Mouse (Mus musculus): ENCODE data around the gene Ppef2.
A peak's percentile ranks its signal among the peaks of the same experiment; 100 is the strongest.

Ppef2 gene

GRCm38 (mm10) chr5:92239333-92240232, 16.5 kb downstream of the Ppef2 start:
- DNase-seq (ENCODE audit: low spot score) = peak; percentile 77

GRCm38 (mm10) chr5:92234939-92235557, 21.0 kb downstream of the Ppef2 start:
- DNase-seq (ENCODE audit: low spot score) = peak; percentile 59

GRCm38 (mm10) chr5:92233366-92233765, 22.7 kb downstream of the Ppef2 start:
- no peak for DNase-seq (ENCODE audit: low spot score)

GRCm38 (mm10) chr5:92231836-92232235, 24.2 kb downstream of the Ppef2 start:
- no peak for DNase-seq (ENCODE audit: low spot score)

GRCm38 (mm10) chr5:92230306-92230705, 25.8 kb downstream of the Ppef2 start:
- DNase-seq (ENCODE audit: low spot score) = no peak

GRCm38 (mm10) chr5:92229514-92229913, 26.6 kb downstream of the Ppef2 start:
- DNase-seq (ENCODE audit: low spot score) = no peak

GRCm38 (mm10) chr5:92228776-92229175, 27.3 kb downstream of the Ppef2 start:
- no peak for DNase-seq (ENCODE audit: low spot score)

- no peak for DNase-seq (ENCODE audit: low spot score)
Observed at GRCm38 (mm10) chr5:92227782-92228181, 28.3 kb downstream of the Ppef2 start.

GRCm38 (mm10) chr5:92220287-92220902, 35.7 kb downstream of the Ppef2 start:
- DNase-seq (ENCODE audit: low spot score) = no peak

- no peak for DNase-seq (ENCODE audit: low spot score)
Observed at GRCm38 (mm10) chr5:92219826-92220225, 36.3 kb downstream of the Ppef2 start.

GRCm38 (mm10) chr5:92218915-92219793, 36.9 kb downstream of the Ppef2 start:
- DNase-seq (ENCODE audit: low spot score) = no peak

- DNase-seq (ENCODE audit: low spot score) = no peak
Observed at GRCm38 (mm10) chr5:92215308-92215707, 40.8 kb downstream of the Ppef2 start, which contains the start of gene U90926. Gene U90926, minus strand, starts transcription at chr5:92215408.

GRCm38 (mm10) chr5:92212231-92212630, 43.8 kb downstream of the Ppef2 start:
- DNase-seq (ENCODE audit: low spot score) = no peak

GRCm38 (mm10) chr5:92210205-92210604, 45.9 kb downstream of the Ppef2 start:
- DNase-seq (ENCODE audit: low spot score) = no peak

GRCm38 (mm10) chr5:92206121-92206520, 50.0 kb downstream of the Ppef2 start:
- no peak for DNase-seq (ENCODE audit: low spot score)

- no peak for DNase-seq (ENCODE audit: low spot score)
Observed at GRCm38 (mm10) chr5:92205706-92206105, 50.4 kb downstream of the Ppef2 start.

- DNase-seq (ENCODE audit: low spot score) = peak; percentile 74
Observed at GRCm38 (mm10) chr5:92205184-92205583, 50.9 kb downstream of the Ppef2 start.

- peak; percentile 85 for DNase-seq (ENCODE audit: low spot score)
Observed at GRCm38 (mm10) chr5:92204162-92205036, 51.7 kb downstream of the Ppef2 start.

- DNase-seq (ENCODE audit: low spot score) = no peak
Observed at GRCm38 (mm10) chr5:92198266-92198665, 57.8 kb downstream of the Ppef2 start.

- DNase-seq (ENCODE audit: low spot score) = no peak
Observed at GRCm38 (mm10) chr5:92196895-92197811, 58.9 kb downstream of the Ppef2 start.

Data from yolk sac, embryonic 10.5 days (tissue).